Mouse (Mus musculus): ENCODE data around the gene Brk1. TPM values are rescaled to one million over a fixed set of nuclear protein-coding genes. Genes with fewer than 3 reads are reported as not detected.

The Brk1 gene
- total RNA-seq, 2 experiments from 2014 or later = 150 to 205 TPM

- no peak for DNase-seq (ENCODE audit: low spot score in 2 of 2)
Measured at GRCm38 (mm10) chr6:113659648-113660491, 55.3 kb downstream of the Brk1 start.

- DNase-seq (ENCODE audit: low spot score in 2 of 2) = no peak
Measured at GRCm38 (mm10) chr6:113660492-113661352, 56.1 kb downstream of the Brk1 start.

GRCm38 (mm10) chr6:113661353-113662241, 57.0 kb downstream of the Brk1 start:
- DNase-seq (ENCODE audit: low spot score in 2 of 2) = peak; percentile 58 to 71

- no peak for DNase-seq (ENCODE audit: low spot score in 2 of 2)
Measured at GRCm38 (mm10) chr6:113662964-113663700, 58.6 kb downstream of the Brk1 start.

DNA sequence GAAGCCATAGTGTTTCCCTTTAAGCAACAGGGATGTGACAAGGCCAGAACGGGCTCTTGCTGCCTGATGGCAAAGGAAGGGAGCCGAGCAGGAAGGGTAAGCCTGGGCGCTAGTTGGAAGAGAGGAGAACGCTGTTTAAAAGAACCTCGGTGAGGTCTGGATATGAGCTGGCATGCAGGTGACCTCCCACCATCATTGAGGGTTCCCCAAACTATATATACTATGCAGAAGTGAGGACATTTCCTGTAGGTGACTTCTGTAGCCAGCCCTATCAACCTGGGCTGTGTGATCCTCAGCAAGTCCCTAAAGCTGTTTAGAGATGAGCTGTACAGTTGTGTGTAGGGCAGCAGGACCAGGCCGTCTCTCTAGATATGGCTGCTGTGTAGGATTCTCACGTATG, 59.7 kb downstream of the Brk1 start:
- DNase-seq (ENCODE audit: low spot score in 2 of 2) = no peak

Other genes starting within 250 kb of the Brk1 start
- 10 to 100 TPM; 31.9 to 36.1 TPM for gene Tada3, start 226.9 kb upstream of the Brk1 start, total RNA-seq (2021)
- 100 to 1,000 TPM; 184 to 190 TPM for gene Arpc4, start 226.7 kb upstream of the Brk1 start, total RNA-seq (2021)
- 1 to 10 TPM; 3.0 to 4.0 TPM for gene Ttll3, start 215.5 kb upstream of the Brk1 start, total RNA-seq (2021)
- gene Rpusd3, start 185.4 kb upstream of the Brk1 start, total RNA-seq (2021) = 1 to 10 TPM; 6.3 to 8.5 TPM
- 100 to 1,000 TPM; 321 to 750 TPM for gene Cidec, start 169.0 kb upstream of the Brk1 start, total RNA-seq (2021)
- gene Jagn1, start 162.2 kb upstream of the Brk1 start, total RNA-seq (2021) = 10 to 100 TPM; 47.2 to 49.7 TPM
- gene Il17re, start 146.3 kb upstream of the Brk1 start, total RNA-seq (2021) = 1 to 10 TPM in 1 of 2 experiments, under 1 TPM in 1; 0.83 to 2.6 TPM
- gene Il17rc, start 133.3 kb upstream of the Brk1 start, total RNA-seq (2021) = 10 to 100 TPM; 19.9 to 26.9 TPM
- gene Creld1, start 121.5 kb upstream of the Brk1 start, total RNA-seq (2021) = 10 to 100 TPM; 53.7 to 55.8 TPM
- gene Prrt3, start 102.8 kb upstream of the Brk1 start, total RNA-seq (2021) = under 1 TPM in 1 of 2 experiments, not detected in 1; 0.32 TPM
- 100 to 1,000 TPM in 1 of 2 experiments, 10 to 100 TPM in 1; 89.8 to 107 TPM for gene Emc3, start 73.1 kb upstream of the Brk1 start, total RNA-seq (2021)
- gene Fancd2, start 73.1 kb upstream of the Brk1 start, total RNA-seq (2021) = under 1 TPM; 0.19 to 0.43 TPM
- not detected for gene Fancd2os, start 4.1 kb upstream of the Brk1 start, total RNA-seq (2021)
- gene Vhl, start 19.2 kb downstream of the Brk1 start, total RNA-seq (2021) = 10 to 100 TPM; 20.9 to 21.4 TPM
- gene Irak2, start 33.7 kb downstream of the Brk1 start, total RNA-seq (2021) = 10 to 100 TPM; 17.1 to 51.5 TPM
- gene Tatdn2, start 92.3 kb downstream of the Brk1 start, total RNA-seq (2021) = 10 to 100 TPM; 50.4 to 63.2 TPM
- not detected for gene Ghrl, start 115.1 kb downstream of the Brk1 start, total RNA-seq (2021)
- 100 to 1,000 TPM; 111 to 113 TPM for gene Sec13, start 136.0 kb downstream of the Brk1 start, total RNA-seq (2021)